Mouse (Mus musculus) liver, embryonic 16.5 days (tissue): Measurements from ENCODE around the gene Zc2hc1c. TPM values are rescaled to one million over a fixed set of nuclear protein-coding genes. Genes with fewer than 3 reads are reported as not detected.
"Not testable (repeated sequence)": the region's sequence is repeated elsewhere in the genome, so short reads cannot be mapped to it uniquely, and the experiment has no call there.

ENCODE experiments used
- ATAC-seq: fragments of 200-750 bp; cut with Nextera tagmentation; 2 replicates; pipeline ENCODE4 v1.8.0; 2017; ENCODE audit warnings: low read depth, mild to moderate bottlenecking, moderate number of reproducible peaks, moderate library complexity
- H3K27ac ChIP-seq: fragments of 300-500 bp; sonication (generic); 2 replicates; pipeline ENCODE4 v1.5.1; 2014; ENCODE audit warnings: mild to moderate bottlenecking, low read length
- H3K27me3 ChIP-seq: fragments of 300-500 bp; sonication (generic); 2 replicates; pipeline ENCODE4 v1.6.1; 2014; ENCODE audit warnings: low read depth, low read length, mixed read lengths; ENCODE audit not compliant: control insufficient read depth, insufficient read depth
- H3K36me3 ChIP-seq: fragments of 300-500 bp; sonication (generic); 2 replicates; pipeline ENCODE4 v1.6.1; 2014; ENCODE audit warnings: mild to moderate bottlenecking; ENCODE audit not compliant: control insufficient read depth, insufficient read depth
- H3K4me1 ChIP-seq: fragments of 300-500 bp; sonication (generic); 2 replicates; pipeline ENCODE4 v1.6.1; 2014; ENCODE audit warnings: low read depth, low read length, mixed read lengths; ENCODE audit not compliant: control insufficient read depth
- H3K4me2 ChIP-seq: fragments of 300-500 bp; sonication (generic); 2 replicates; pipeline ENCODE4 v1.6.1; 2014; ENCODE audit warnings: low read depth, low read length, mixed read lengths
- H3K4me3 ChIP-seq: fragments of 300-500 bp; sonication (generic); 2 replicates; pipeline ENCODE4 v1.5.1; 2014; ENCODE audit warnings: low read depth, mild to moderate bottlenecking, low read length
- H3K9ac ChIP-seq: fragments of 300-500 bp; sonication (generic); 2 replicates; pipeline ENCODE4 v1.6.1; 2014; ENCODE audit warnings: low read depth, low read length
- H3K9me3 ChIP-seq: fragments of 300-500 bp; sonication (generic); replicated peaks from 2 replicates; pipeline ENCODE4 v1.6.1; 2016; ENCODE audit warnings: low read length; ENCODE audit not compliant: control insufficient read depth
- WGBS: fragments of 180-500 bp; shearing (Covaris S2); extraction: QIAGEN DNeasy Blood & Tissue Kit; methylation state at CpG from one replicate; pipeline ENCODE4 v1.1.7; 2014; ENCODE audit not compliant: insufficient replicate concordance; 5-methylcytosine and 5-hydroxymethylcytosine counted together
- polyA plus RNA-seq: library from polyadenylated mRNA; unstranded; fragments of >200 nt; fragmentation: Nextera tagmentation; extraction: Ambion mirVana; gene quantifications from 2 replicates; pipeline ENCODE4 v1.2.1, GENCODE M21; 2015

Gene Zc2hc1c
- polyA plus RNA-seq, 1 experiment from 2014 or later, result 0.13 TPM

GRCm38 (mm10) chr12:85280105-85280844, 8.1 kb upstream of the Zc2hc1c start:
- peak; percentile 92 for ATAC-seq
- peaks cover 22% of the 10 kb centered on the region for H3K4me1 ChIP-seq
- H3K4me3 ChIP-seq, result peak overlapping the region; percentile 85
- peak overlapping the region; percentile 89 for H3K27ac ChIP-seq
- H3K9ac ChIP-seq, result peak overlapping the region; percentile 93
- H3K36me3 ChIP-seq, result no peaks in the 10 kb centered on the region
- WGBS, result 0% methylated on average over 31 of the region's 31 CpGs
- peak overlapping the region; percentile 86 for H3K4me2 ChIP-seq
- H3K9me3 ChIP-seq, result no peaks in the 10 kb centered on the region
- H3K27me3 ChIP-seq, result no peaks in the 10 kb centered on the region

GRCm38 (mm10) chr12:85280845-85281651, 7.3 kb upstream of the Zc2hc1c start:
- H3K4me1 ChIP-seq, result peaks cover 22% of the 10 kb centered on the region
- peak; percentile 26; the same call in 1 of the 2 replicates for ATAC-seq
- H3K4me2 ChIP-seq, result peak overlapping the region; percentile 86
- no peaks in the 10 kb centered on the region for H3K9me3 ChIP-seq
- H3K9ac ChIP-seq, result peak overlapping the region; percentile 93
- H3K4me3 ChIP-seq, result peak overlapping the region; percentile 85
- no peaks in the 10 kb centered on the region for H3K27me3 ChIP-seq
- no peak overlapping the region for H3K27ac ChIP-seq
- H3K36me3 ChIP-seq, result no peaks in the 10 kb centered on the region
- WGBS, result 25% methylated on average over 12 of the region's 12 CpGs

- not testable (repeated sequence) for H3K27me3 ChIP-seq, H3K36me3 ChIP-seq, H3K4me2 ChIP-seq, H3K9ac ChIP-seq, H3K4me3 ChIP-seq, H3K27ac ChIP-seq, H3K9me3 ChIP-seq, ATAC-seq
- WGBS, result 90% methylated on average over 1 of the region's 4 CpGs
- H3K4me1 ChIP-seq, result peaks cover 22% of the 10 kb centered on the region
These were observed 6.6 kb upstream of the Zc2hc1c start for GRCm38 (mm10) chr12:85281756-85282155.

GRCm38 (mm10) chr12:85284331-85284730, 4.1 kb upstream of the Zc2hc1c start:
- ATAC-seq, result no peak
- WGBS, result 35% methylated on average over 8 of the region's 8 CpGs
- H3K27ac ChIP-seq, result no peak overlapping the region
- H3K9ac ChIP-seq, result no peak overlapping the region
- H3K4me2 ChIP-seq, result no peak overlapping the region
- H3K4me3 ChIP-seq, result no peak overlapping the region
- H3K27me3 ChIP-seq, result peaks cover 7% of the 10 kb centered on the region
- peaks cover 16% of the 10 kb centered on the region for H3K4me1 ChIP-seq
- no peaks in the 10 kb centered on the region for H3K9me3 ChIP-seq
- no peaks in the 10 kb centered on the region for H3K36me3 ChIP-seq

- peaks cover 7% of the 10 kb centered on the region for H3K27me3 ChIP-seq
- no peak overlapping the region for H3K4me2 ChIP-seq
- WGBS, result 75% methylated on average over 4 of the region's 4 CpGs
- no peaks in the 10 kb centered on the region for H3K36me3 ChIP-seq
- H3K4me3 ChIP-seq, result no peak overlapping the region
- no peak overlapping the region for H3K27ac ChIP-seq
- no peak overlapping the region for H3K9ac ChIP-seq
- peaks cover 14% of the 10 kb centered on the region for H3K4me1 ChIP-seq
- H3K9me3 ChIP-seq, result no peaks in the 10 kb centered on the region
- no peak for ATAC-seq
These were observed 3.4 kb upstream of the Zc2hc1c start for GRCm38 (mm10) chr12:85284996-85285395.

- WGBS, result 23% methylated on average over 4 of the region's 5 CpGs
- Histone ChIP-seq H3K9ac (no peak overlapping the region), H3K36me3 (no peaks in the 10 kb centered on the region), H3K9me3 (no peaks in the 10 kb centered on the region), H3K4me2 (no peak overlapping the region), H3K4me3 (no peak overlapping the region), H3K27ac (no peak overlapping the region), H3K4me1 (peaks cover 7% of the 10 kb centered on the region), H3K27me3 (peaks cover 7% of the 10 kb centered on the region)
- ATAC-seq, result no peak
These were observed 1.4 kb upstream of the Zc2hc1c start for GRCm38 (mm10) chr12:85286941-85287340.

GRCm38 (mm10) chr12:85287809-85288485, 444 bp upstream of the Zc2hc1c start, which contains the start of gene Acyp1:
Acyp1 (minus strand) TSS chr12:85288438.
- WGBS, result 12% methylated on average over 21 of the region's 21 CpGs
- H3K4me3 ChIP-seq, result peak within 1 kb of the TSS; percentile 61
- H3K27ac ChIP-seq, result no peak within 1 kb of the TSS
- no peaks in the 10 kb centered on the region for H3K9me3 ChIP-seq
- H3K36me3 ChIP-seq, result no peaks in the 10 kb centered on the region
- peaks cover 7% of the 10 kb centered on the region for H3K4me1 ChIP-seq
- peak within 1 kb of the TSS; percentile 77 for H3K4me2 ChIP-seq
- peak within 1 kb of the TSS; percentile 54 for H3K9ac ChIP-seq
- ATAC-seq, result peak; percentile 64
- H3K27me3 ChIP-seq, result peaks cover 7% of the 10 kb centered on the region

- Histone ChIP-seq H3K9me3 (no peaks in the 10 kb centered on the region), H3K27ac (no peak overlapping the region), H3K4me3 (no peak overlapping the region), H3K4me2 (peak overlapping the region; percentile 77; the same call in 1 of the 2 replicates), H3K36me3 (no peaks in the 10 kb centered on the region), H3K4me1 (peaks cover 7% of the 10 kb centered on the region), H3K27me3 (peaks cover 7% of the 10 kb centered on the region), H3K9ac (peak overlapping the region; percentile 54; the same call in 1 of the 2 replicates)
- WGBS, result 57% methylated on average over 24 of the region's 24 CpGs
- no peak for ATAC-seq
These were observed 988 bp downstream of the Zc2hc1c start for GRCm38 (mm10) chr12:85289157-85290000.
